Mouse (Mus musculus): ENCODE results near the gene Cd300lg.

GRCm38 (mm10) chr11:102019736-102020135 lies 21.6 kb upstream of the Cd300lg start:
- TF ChIP-seq ZNF384 (IDR thresholded peaks at IDR 0.05; ENCODE audit: low read depth, low read length), result no peak
- no peak for TF ChIP-seq HCFC1 (IDR thresholded peaks at IDR 0.05; ENCODE audit: borderline replicate concordance, insufficient read depth, low read length)
